Mouse (Mus musculus) heart, adult 9 months (tissue): ENCODE measurements around the gene Rad9b.
"Not testable (repeated sequence)": the region's sequence is repeated elsewhere in the genome, so short reads cannot be mapped to it uniquely, and the experiment has no call there.

Source experiments
- DNase-seq, 2 experiments: peaks; one replicate each; pipeline ENCODE4 v3.0.0; 2022; ENCODE audit warnings: low spot score in 2 of 2

Gene Rad9b

GRCm38 (mm10) chr5:122371591-122372191 is 17.7 kb upstream of the Rad9b start, which contains the start of gene Gpn3:
TSS of gene Gpn3 (plus strand) at chr5:122371876.
- no peak for DNase-seq

- DNase-seq, result no peak
These were observed 547 bp upstream of the Rad9b start for GRCm38 (mm10) chr5:122354492-122355067.

- DNase-seq, result no peak
These were observed 8.3 kb downstream of the Rad9b start for GRCm38 (mm10) chr5:122345777-122346176.

- peak; percentile 29 to 53 for DNase-seq
These were observed 9.8 kb downstream of the Rad9b start for GRCm38 (mm10) chr5:122344260-122344659.

GRCm38 (mm10) chr5:122343768-122344167 is 10.3 kb downstream of the Rad9b start:
- DNase-seq, result no peak

- no peak for DNase-seq
These were observed 11.2 kb downstream of the Rad9b start for GRCm38 (mm10) chr5:122342874-122343273.

- no peak for DNase-seq
These were observed 17.3 kb downstream of the Rad9b start for GRCm38 (mm10) chr5:122336554-122337294.

- no peak for DNase-seq
These were observed 19.4 kb downstream of the Rad9b start for GRCm38 (mm10) chr5:122334682-122335081.

GRCm38 (mm10) chr5:122330269-122330668 is 23.8 kb downstream of the Rad9b start:
- DNase-seq, result no peak

- no peak for DNase-seq
These were observed 26.8 kb downstream of the Rad9b start for GRCm38 (mm10) chr5:122327283-122327682.

- DNase-seq, result no peak
These were observed 28.6 kb downstream of the Rad9b start for GRCm38 (mm10) chr5:122325477-122325876.

GRCm38 (mm10) chr5:122324608-122325431 is 29.2 kb downstream of the Rad9b start:
- DNase-seq, result peak in 1 of 2 experiments; percentile 49

- no peak for DNase-seq
These were observed 30.5 kb downstream of the Rad9b start for GRCm38 (mm10) chr5:122323523-122323922.

- no peak for DNase-seq
These were observed 33.7 kb downstream of the Rad9b start for GRCm38 (mm10) chr5:122320205-122320781.

GRCm38 (mm10) chr5:122319474-122320204 is 34.4 kb downstream of the Rad9b start:
- peak in 1 of 2 experiments; percentile 43 for DNase-seq

GRCm38 (mm10) chr5:122318976-122319375 is 35.1 kb downstream of the Rad9b start:
- not testable (repeated sequence) for DNase-seq

GRCm38 (mm10) chr5:122318100-122318499 is 35.9 kb downstream of the Rad9b start:
- DNase-seq, result no peak

- DNase-seq, result no peak
These were observed 36.5 kb downstream of the Rad9b start for GRCm38 (mm10) chr5:122317329-122318045.

- DNase-seq, result peak; percentile 93
These were observed 38.9 kb downstream of the Rad9b start for GRCm38 (mm10) chr5:122314966-122315667.
